Mouse (Mus musculus) liver, adult 2 months (tissue): ENCODE measurements around the gene Ring1. TPM values are rescaled to one million over a fixed set of nuclear protein-coding genes. Genes with fewer than 3 reads are reported as not detected.
"Not testable (repeated sequence)": the region's sequence is repeated elsewhere in the genome, so short reads cannot be mapped to it uniquely, and the experiment has no call there.

Experiments used
- DNase-seq: peaks from one replicate; pipeline ENCODE4 v3.0.0-alpha.2; 2011; ENCODE audit warnings: low read depth, low spot score; ENCODE audit errors: extremely low read depth
- H3K27ac ChIP-seq: fragments of 200-500 bp; replicated peaks from 2 replicates; pipeline ENCODE4 v1.5.1; 2012; ENCODE audit warnings: low read depth, mild to moderate bottlenecking, control low read depth, inconsistent platforms, low read length; ENCODE audit not compliant: insufficient read depth
- H3K27me3 ChIP-seq: fragments of 200-500 bp; 2 replicates; pipeline ENCODE4 v1.6.1; 2012; ENCODE audit warnings: mild to moderate bottlenecking, moderate library complexity, low read length, inconsistent platforms; ENCODE audit not compliant: control insufficient read depth, insufficient read depth
- H3K36me3 ChIP-seq: fragments of 200-500 bp; 2 replicates; pipeline ENCODE4 v1.6.1; 2012; ENCODE audit warnings: low read length, inconsistent platforms; ENCODE audit not compliant: control insufficient read depth, insufficient read depth
- H3K4me1 ChIP-seq: fragments of 200-500 bp; 2 replicates; pipeline ENCODE4 v1.6.1; 2011; ENCODE audit warnings: low read length; ENCODE audit not compliant: control insufficient read depth, insufficient read depth
- H3K4me3 ChIP-seq: fragments of 200-500 bp; 2 replicates; pipeline ENCODE4 v1.5.1; 2011; ENCODE audit warnings: low read depth, mild to moderate bottlenecking, control low read depth, low read length, moderate library complexity; ENCODE audit not compliant: insufficient read depth
- H3K79me2 ChIP-seq: fragments of 200-500 bp; 2 replicates; pipeline ENCODE4 v1.6.1; 2012; ENCODE audit warnings: inconsistent platforms, mild to moderate bottlenecking, low read length, moderate library complexity; ENCODE audit not compliant: control insufficient read depth, insufficient read depth
- H3K9ac ChIP-seq: fragments of 200-500 bp; 2 replicates; pipeline ENCODE4 v1.6.1; 2012; ENCODE audit warnings: low read depth, mild to moderate bottlenecking, control low read depth, inconsistent platforms, low read length
- CTCF ChIP-seq: fragments of 200-500 bp; IDR thresholded peaks from 2 replicates; pipeline ENCODE4 v1.5.1; 2011; ENCODE audit warnings: low read depth, low read length, control low read depth
- POLR2A ChIP-seq: fragments of 200-500 bp; IDR thresholded peaks from 2 replicates; pipeline ENCODE4 v1.6.1; 2011; ENCODE audit warnings: low read length, control low read depth; ENCODE audit not compliant: insufficient read depth; ENCODE audit errors: extremely low read depth
- WGBS: fragments of 180-500 bp; shearing (Covaris S2); methylation state at CpG from one replicate; pipeline ENCODE4 v1.1.7; 2018; 5-methylcytosine and 5-hydroxymethylcytosine counted together
- polyA plus RNA-seq: library from polyadenylated mRNA; depleted of rRNA; stranded (reverse); fragments of >200 nt; gene quantifications from 2 replicates; pipeline ENCODE4 v1.2.3, GENCODE M21; 2012
- total RNA-seq: library from RNA; depleted of rRNA; stranded (reverse); fragments of >200 nt; gene quantifications from 2 replicates; pipeline ENCODE4 v1.2.3, GENCODE M21; 2014

The Ring1 gene
- total and polyA plus RNA-seq, 2 experiments = 10.0 to 33.8 TPM

- H3K79me2 ChIP-seq = peaks cover 3% of the 10 kb centered on the region; the same call in 1 of the 2 replicates
- 9% methylated on average over 5 of the region's 5 CpGs for WGBS
Measured at GRCm38 (mm10) chr17:34003426-34003825, 21.1 kb downstream of the Ring1 start.

GRCm38 (mm10) chr17:34000796-34001195 lies 23.7 kb downstream of the Ring1 start:
- not testable (repeated sequence) for DNase-seq, H3K4me1 ChIP-seq, H3K27me3 ChIP-seq, H3K79me2 ChIP-seq
- H3K36me3 ChIP-seq = peaks cover 19% of the 10 kb centered on the region
- peak overlapping the region; percentile 35; the same call in 1 of the 2 replicates for H3K9ac ChIP-seq
- H3K4me3 ChIP-seq = peak overlapping the region; percentile 23; the same call in 1 of the 2 replicates
- H3K27ac ChIP-seq = peak overlapping the region; percentile 54
- WGBS = 69% methylated on average over 2 of the region's 2 CpGs

More at GRCm38 (mm10) chr17:34003426-34003825, 21.1 kb downstream of the Ring1 start:
- H3K4me3 ChIP-seq = no peak overlapping the region
- peaks cover 2% of the 10 kb centered on the region; the same call in 1 of the 2 replicates for H3K36me3 ChIP-seq
- H3K4me1 ChIP-seq = no peaks in the 10 kb centered on the region; the same call in 1 of the 2 replicates
- H3K9ac ChIP-seq = no peak overlapping the region
- no peak for TF ChIP-seq POLR2A
- TF ChIP-seq CTCF = peak; percentile 65
- DNase-seq = no peak
- H3K27me3 ChIP-seq = peaks cover 3% of the 10 kb centered on the region; the same call in 1 of the 2 replicates
- no peak overlapping the region for H3K27ac ChIP-seq

- Histone ChIP-seq H3K4me1 (no peaks in the 10 kb centered on the region; the same call in 1 of the 2 replicates), H3K36me3 (peaks cover 19% of the 10 kb centered on the region), H3K27ac (peak within 1 kb of the TSS; percentile 88), H3K79me2 (peaks cover 3% of the 10 kb centered on the region; the same call in 1 of the 2 replicates), H3K9ac (peak within 1 kb of the TSS; percentile 94), H3K27me3 (no peaks in the 10 kb centered on the region), H3K4me3 (peak within 1 kb of the TSS; percentile 82)
- WGBS = under 1% methylated on average over 30 of the region's 30 CpGs
- DNase-seq = peak; percentile 94
- TF ChIP-seq POLR2A (peak; percentile 100), CTCF (no peak)
Measured at GRCm38 (mm10) chr17:34000150-34000537, 24.3 kb downstream of the Ring1 start, which contains the start of gene H2-K1. H2-K1 (minus strand) TSS chr17:34000347.

- Histone ChIP-seq H3K9ac (peak overlapping the region; percentile 94), H3K79me2 (peaks cover 3% of the 10 kb centered on the region; the same call in 1 of the 2 replicates), H3K27me3 (no peaks in the 10 kb centered on the region), H3K4me3 (peak overlapping the region; percentile 82), H3K4me1 (no peaks in the 10 kb centered on the region; the same call in 1 of the 2 replicates), H3K36me3 (peaks cover 19% of the 10 kb centered on the region), H3K27ac (peak overlapping the region; percentile 88)
- peak; percentile 76 for DNase-seq
- WGBS = 1% methylated on average over 86 of the region's 87 CpGs
- TF ChIP-seq POLR2A = no peak
- no peak for TF ChIP-seq CTCF
Measured at GRCm38 (mm10) chr17:33999341-34000149, 24.9 kb downstream of the Ring1 start.

- WGBS = 58% methylated on average over 5 of the region's 5 CpGs
Measured at GRCm38 (mm10) chr17:33998697-33999096, 25.8 kb downstream of the Ring1 start.

GRCm38 (mm10) chr17:33997025-33997424 lies 27.5 kb downstream of the Ring1 start:
- H3K36me3 ChIP-seq = peaks cover 19% of the 10 kb centered on the region
- H3K79me2 ChIP-seq, H3K27me3 ChIP-seq, H3K9ac ChIP-seq, DNase-seq, H3K4me1 ChIP-seq, H3K27ac ChIP-seq, H3K4me3 ChIP-seq: not testable (repeated sequence)
- WGBS = 92% methylated on average over 2 of the region's 2 CpGs

More at GRCm38 (mm10) chr17:33998697-33999096, 25.8 kb downstream of the Ring1 start:
- Histone ChIP-seq H3K4me3 (peak overlapping the region; percentile 82), H3K36me3 (peaks cover 19% of the 10 kb centered on the region)
- H3K27ac ChIP-seq, H3K79me2 ChIP-seq, H3K4me1 ChIP-seq, H3K9ac ChIP-seq, H3K27me3 ChIP-seq, DNase-seq: not testable (repeated sequence)
